Mouse (Mus musculus): ENCODE measurements around the gene Ptgir.

GRCm38 (mm10) chr7:16921881-16922335 lies 15.6 kb downstream of the Ptgir start:
- no peak for TF ChIP-seq CTCF (IDR thresholded peaks at IDR 0.05; ENCODE audit: extremely low read depth, insufficient read length, insufficient replicate concordance, low read depth, low read length)
- TF ChIP-seq POLR2A (IDR thresholded peaks at IDR 0.05; ENCODE audit: low read depth, low read length): no peak
